Mouse (Mus musculus) limb, embryonic 14.5 days (tissue): ENCODE data around the gene Gm3854. TPM values are rescaled to one million over a fixed set of nuclear protein-coding genes. Genes with fewer than 3 reads are reported as not detected.

Source experiments
- ATAC-seq: fragments of 200-750 bp; cut with Nextera tagmentation; 2 replicates; pipeline ENCODE4 v1.8.0; 2017; ENCODE audit warnings: low read depth, moderate number of reproducible peaks, moderate TSS enrichment; ENCODE audit not compliant: low FRiP score
- DNase-seq: peaks from one replicate; pipeline ENCODE4 v3.0.0-alpha.2; 2015; ENCODE audit warnings: low spot score
- H3K27ac ChIP-seq: fragments of 300-500 bp; sonication (generic); replicated peaks from 2 replicates; pipeline ENCODE4 v1.5.1; 2014; ENCODE audit warnings: low read depth, mild to moderate bottlenecking, low read length, moderate library complexity, mixed read lengths
- H3K27me3 ChIP-seq: fragments of 300-500 bp; sonication (generic); 2 replicates; pipeline ENCODE4 v1.6.1; 2014; ENCODE audit warnings: low read length, mixed read lengths; ENCODE audit not compliant: control insufficient read depth, insufficient read depth
- H3K36me3 ChIP-seq: fragments of 300-500 bp; sonication (generic); 2 replicates; pipeline ENCODE4 v1.6.1; 2014; ENCODE audit warnings: mild to moderate bottlenecking, low read length, moderate library complexity, mixed read lengths; ENCODE audit not compliant: control insufficient read depth, insufficient read depth
- H3K4me1 ChIP-seq: fragments of 300-500 bp; sonication (generic); 2 replicates; pipeline ENCODE4 v1.6.1; 2014; ENCODE audit warnings: antibody characterized with exemption, low read length, mixed read lengths; ENCODE audit not compliant: control insufficient read depth, insufficient read depth
- H3K4me2 ChIP-seq: fragments of 300-500 bp; sonication (generic); replicated peaks from 2 replicates; pipeline ENCODE4 v1.6.1; 2014; ENCODE audit warnings: low read depth, mild to moderate bottlenecking, low read length, moderate library complexity; ENCODE audit not compliant: severe bottlenecking
- H3K4me3 ChIP-seq: fragments of 300-500 bp; sonication (generic); replicated peaks from 2 replicates; pipeline ENCODE4 v1.5.1; 2014; ENCODE audit warnings: low read length
- H3K9ac ChIP-seq: fragments of 300-500 bp; sonication (generic); 2 replicates; pipeline ENCODE4 v1.6.1; 2014; ENCODE audit warnings: mild to moderate bottlenecking, low read depth, low read length, moderate library complexity; ENCODE audit not compliant: severe bottlenecking
- H3K9me3 ChIP-seq: fragments of 300-500 bp; sonication (generic); 2 replicates; pipeline ENCODE4 v1.6.1; 2016; ENCODE audit warnings: low read length; ENCODE audit not compliant: control insufficient read depth
- POLR2A ChIP-seq: fragments of 200-500 bp; IDR thresholded peaks from 2 replicates; pipeline ENCODE4 v1.8.0; 2012; ENCODE audit warnings: inconsistent platforms, mild to moderate bottlenecking, moderate library complexity, borderline replicate concordance; ENCODE audit not compliant: insufficient read depth, insufficient read length; ENCODE audit errors: extremely low read depth
- WGBS: fragments of 180-500 bp; shearing (Covaris S2); extraction: QIAGEN DNeasy Blood & Tissue Kit; methylation state at CpG from one replicate; pipeline ENCODE4 v1.1.7; 2014; 5-methylcytosine and 5-hydroxymethylcytosine counted together
- polyA plus RNA-seq, 2 experiments: library from polyadenylated mRNA; depleted of rRNA in 1 of 2; stranded (reverse) in 1 of 2; unstranded in 1 of 2; fragments of >200 nt; fragmentation: Nextera tagmentation in 1 of 2; extraction: Ambion mirVana in 1 of 2; gene quantifications; 2 replicates each; pipeline versions ENCODE4 v1.2.1 to v1.2.3; 2012 to 2014

Gene Gm3854
- polyA plus RNA-seq, 2 experiments: 1.1 to 1.9 TPM

DNA sequence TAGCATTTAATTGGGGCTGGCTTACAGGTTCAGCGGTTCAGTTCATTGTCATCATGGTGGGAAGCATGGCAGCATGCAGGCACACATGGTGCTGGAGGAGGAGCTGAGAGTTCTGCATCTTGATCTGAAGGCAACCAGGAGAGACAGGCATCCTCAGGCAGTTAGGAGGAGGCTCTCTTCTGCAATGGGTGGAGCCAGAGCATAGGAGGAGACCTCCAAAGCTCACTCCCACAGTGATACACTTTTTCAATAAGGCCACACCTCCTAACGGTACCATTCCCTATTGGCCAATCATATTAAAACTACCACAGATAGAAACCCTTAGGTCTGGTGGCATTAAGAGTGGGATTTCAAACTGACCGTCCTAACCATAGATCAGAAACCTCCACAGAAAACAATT, 25.9 kb downstream of the Gm3854 start:
- DNase-seq: no peak
- Histone ChIP-seq H3K27me3 (no peaks in the 10 kb centered on the region), H3K9me3 (no peaks in the 10 kb centered on the region), H3K36me3 (no peaks in the 10 kb centered on the region), H3K9ac (no peak overlapping the region), H3K4me3 (no peak overlapping the region), H3K4me1 (no peaks in the 10 kb centered on the region), H3K4me2 (no peak overlapping the region), H3K27ac (no peak overlapping the region)
- TF ChIP-seq POLR2A: no peak
- WGBS: 84% methylated on average over 3 of the region's 3 CpGs
- ATAC-seq: no peak

DNA sequence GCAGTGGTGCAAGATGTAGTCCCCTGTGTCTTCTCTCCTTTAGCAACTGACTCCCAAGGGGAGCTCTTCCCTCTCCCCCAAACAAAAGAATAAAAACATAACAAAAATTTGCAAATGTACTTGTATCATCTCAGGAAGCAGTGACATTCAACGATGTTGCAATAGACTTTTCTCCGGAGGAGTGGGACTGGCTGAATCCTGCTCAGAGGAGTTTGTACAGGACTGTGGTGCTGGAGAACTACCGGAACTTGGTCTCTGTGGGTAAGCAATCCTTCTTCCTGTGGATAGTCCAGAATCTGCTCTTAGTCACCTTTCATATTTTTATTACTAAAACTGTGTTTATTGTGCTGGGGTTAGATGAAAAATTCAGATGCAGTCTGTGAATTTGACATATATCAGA, 29.4 kb downstream of the Gm3854 start:
- no peak overlapping the region for H3K4me3 ChIP-seq
- H3K27me3 ChIP-seq: no peaks in the 10 kb centered on the region
- no peak overlapping the region for H3K27ac ChIP-seq
- WGBS: 90% methylated on average over 3 of the region's 3 CpGs
- no peaks in the 10 kb centered on the region for H3K9me3 ChIP-seq
- H3K4me1 ChIP-seq: no peaks in the 10 kb centered on the region
- H3K9ac ChIP-seq: no peak overlapping the region
- TF ChIP-seq POLR2A: no peak
- H3K4me2 ChIP-seq: no peak overlapping the region
- no peak for ATAC-seq
- DNase-seq: no peak
- H3K36me3 ChIP-seq: no peaks in the 10 kb centered on the region

DNA sequence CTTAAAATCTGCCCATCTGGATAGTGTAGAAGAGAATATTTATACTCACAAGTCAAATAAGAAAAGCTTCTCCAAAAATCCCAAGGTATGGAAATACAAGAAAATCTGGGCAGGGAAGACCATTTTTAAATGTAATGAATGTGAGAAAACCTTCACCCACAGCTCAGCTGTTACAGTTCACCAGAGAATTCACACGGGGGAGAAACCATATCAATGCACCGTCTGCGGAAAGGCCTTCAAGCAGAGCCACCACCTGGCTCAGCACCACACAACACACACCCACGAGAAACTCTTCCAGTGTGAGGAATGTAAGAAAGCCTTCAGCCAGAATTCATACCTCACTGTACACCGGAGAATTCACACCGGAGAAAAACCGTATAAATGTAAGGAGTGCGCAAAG, 34.9 kb downstream of the Gm3854 start:
- DNase-seq: no peak
- no peak overlapping the region for H3K9ac ChIP-seq
- 0 out of 2 replicates have a peak, but pooled peaks cover 2% of the 10 kb centered on the region for H3K36me3 ChIP-seq
- no peak for TF ChIP-seq POLR2A
- no peak overlapping the region for H3K4me2 ChIP-seq
- 76% methylated on average over 8 of the region's 8 CpGs for WGBS
- no peak for ATAC-seq
- H3K27me3 ChIP-seq: no peaks in the 10 kb centered on the region
- no peaks in the 10 kb centered on the region; the same call in 1 of the 2 replicates for H3K4me1 ChIP-seq
- H3K9me3 ChIP-seq: no peaks in the 10 kb centered on the region
- H3K27ac ChIP-seq: no peak overlapping the region
- no peak overlapping the region for H3K4me3 ChIP-seq

DNA sequence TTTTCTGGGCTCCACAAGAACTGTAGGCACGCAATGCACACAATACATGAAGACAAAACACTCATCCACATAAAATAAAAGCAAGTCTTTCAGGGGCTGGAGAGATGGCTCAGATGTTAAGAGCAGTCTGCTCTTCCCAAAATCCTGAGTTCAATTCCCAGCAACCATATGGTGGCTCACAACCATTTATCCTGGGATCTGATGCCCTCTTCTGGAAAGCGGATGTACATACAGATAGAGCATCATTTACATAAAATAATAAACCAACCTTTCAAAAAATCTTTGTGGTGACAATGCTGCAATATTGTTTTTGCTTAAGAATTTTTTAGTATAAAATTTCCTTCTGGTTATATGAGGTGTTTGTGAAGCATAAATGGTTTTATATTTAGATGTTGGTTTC, 37.9 kb downstream of the Gm3854 start:
- H3K4me1 ChIP-seq: peaks cover 5% of the 10 kb centered on the region
- no peak for TF ChIP-seq POLR2A
- DNase-seq (no peak), ATAC-seq (no peak)
- no peak overlapping the region for H3K4me2 ChIP-seq
- H3K36me3 ChIP-seq: 0 out of 2 replicates have a peak, but pooled peaks cover 2% of the 10 kb centered on the region
- no peak overlapping the region for H3K4me3 ChIP-seq
- 84% methylated on average over 2 of the region's 2 CpGs for WGBS
- no peak overlapping the region for H3K9ac ChIP-seq
- no peaks in the 10 kb centered on the region for H3K9me3 ChIP-seq
- no peaks in the 10 kb centered on the region for H3K27me3 ChIP-seq
- no peak overlapping the region for H3K27ac ChIP-seq

DNA sequence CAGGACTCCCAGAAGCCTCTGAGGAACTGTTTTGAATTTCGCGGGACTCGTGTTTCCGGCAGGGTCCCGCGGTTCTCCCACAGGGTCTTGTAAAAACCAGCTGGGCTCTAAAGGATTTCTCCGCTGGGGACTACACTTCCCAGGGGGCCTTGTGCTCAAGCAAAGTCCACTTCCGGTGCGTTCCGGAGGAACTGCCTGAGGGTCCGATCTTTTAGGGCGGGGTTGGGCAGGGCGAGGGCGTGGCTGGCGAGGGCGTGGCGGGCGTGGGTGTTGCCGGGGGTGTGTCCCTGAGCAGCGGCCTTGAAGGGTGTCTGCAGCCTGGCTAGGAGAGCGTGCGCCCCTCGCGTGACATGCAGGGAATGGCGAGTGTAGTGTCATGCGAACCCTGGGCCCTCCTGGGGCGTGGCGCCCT, 39.5 kb downstream of the Gm3854 start, which contains the start of gene Zfp28:
Gene Zfp28 (plus strand): TSS at position 252 of the 412 bp plus-strand sequence.
- 0% methylated on average over 27 of the region's 28 CpGs for WGBS
- DNase-seq (peak; percentile 98), ATAC-seq (peak; percentile 97)
- H3K9ac ChIP-seq: peak within 1 kb of the TSS; percentile 62
- no peak within 1 kb of the TSS for H3K27ac ChIP-seq
- no peaks in the 10 kb centered on the region for H3K27me3 ChIP-seq
- TF ChIP-seq POLR2A: 0 out of 2 replicates have a peak, but pooled peaks have one; percentile 12
- H3K36me3 ChIP-seq: peaks cover 6% of the 10 kb centered on the region; the same call in 1 of the 2 replicates
- peak within 1 kb of the TSS; percentile 57 for H3K4me3 ChIP-seq
- H3K9me3 ChIP-seq: no peaks in the 10 kb centered on the region
- peak within 1 kb of the TSS; percentile 79 for H3K4me2 ChIP-seq
- peaks cover 5% of the 10 kb centered on the region for H3K4me1 ChIP-seq

DNA sequence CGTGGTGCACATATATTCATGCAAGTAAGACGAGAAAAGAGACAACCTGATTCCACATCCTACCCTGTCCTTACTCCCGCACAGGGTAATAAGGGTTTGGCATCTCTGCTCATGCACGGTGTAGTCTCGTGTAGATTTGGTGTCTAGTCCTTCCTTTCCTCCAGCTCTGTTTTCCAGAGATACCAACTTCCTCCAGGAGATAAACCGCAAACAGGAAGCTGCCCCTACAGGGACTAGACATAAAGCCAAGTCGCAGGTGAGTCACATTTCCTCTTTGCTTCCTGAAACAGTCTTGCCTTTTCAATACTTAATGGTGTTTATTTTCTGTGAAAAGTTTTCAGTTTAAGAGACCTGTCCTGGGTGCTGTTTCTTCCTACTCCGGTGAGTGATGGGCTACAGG, 40.5 kb downstream of the Gm3854 start:
- ATAC-seq (no peak), DNase-seq (no peak)
- Histone ChIP-seq H3K4me1 (peaks cover 5% of the 10 kb centered on the region), H3K36me3 (peaks cover 3% of the 10 kb centered on the region; the same call in 1 of the 2 replicates), H3K9me3 (no peaks in the 10 kb centered on the region), H3K4me2 (peak overlapping the region; percentile 79), H3K9ac (peak overlapping the region; percentile 62; the same call in 1 of the 2 replicates), H3K27ac (no peak overlapping the region), H3K4me3 (peak overlapping the region; percentile 57), H3K27me3 (no peaks in the 10 kb centered on the region)
- no peak for TF ChIP-seq POLR2A
- 72% methylated on average over 8 of the region's 8 CpGs for WGBS
